Mouse (Mus musculus) liver, adult 2 months (tissue): Measurements from ENCODE around the gene Gspt2. TPM values are rescaled to one million over a fixed set of nuclear protein-coding genes. Genes with fewer than 3 reads are reported as not detected.

Experiments used
- DNase-seq: peaks from one replicate; pipeline ENCODE4 v3.0.0-alpha.2; 2011; ENCODE audit warnings: low read depth, low spot score; ENCODE audit errors: extremely low read depth
- H3K27ac ChIP-seq: fragments of 200-500 bp; replicated peaks from 2 replicates; pipeline ENCODE4 v1.5.1; 2012; ENCODE audit warnings: low read depth, mild to moderate bottlenecking, control low read depth, inconsistent platforms, low read length; ENCODE audit not compliant: insufficient read depth
- H3K27me3 ChIP-seq: fragments of 200-500 bp; 2 replicates; pipeline ENCODE4 v1.6.1; 2012; ENCODE audit warnings: mild to moderate bottlenecking, moderate library complexity, low read length, inconsistent platforms; ENCODE audit not compliant: control insufficient read depth, insufficient read depth
- H3K36me3 ChIP-seq: fragments of 200-500 bp; 2 replicates; pipeline ENCODE4 v1.6.1; 2012; ENCODE audit warnings: low read length, inconsistent platforms; ENCODE audit not compliant: control insufficient read depth, insufficient read depth
- H3K4me1 ChIP-seq: fragments of 200-500 bp; 2 replicates; pipeline ENCODE4 v1.6.1; 2011; ENCODE audit warnings: low read length; ENCODE audit not compliant: control insufficient read depth, insufficient read depth
- H3K4me3 ChIP-seq: fragments of 200-500 bp; 2 replicates; pipeline ENCODE4 v1.5.1; 2011; ENCODE audit warnings: low read depth, mild to moderate bottlenecking, control low read depth, low read length, moderate library complexity; ENCODE audit not compliant: insufficient read depth
- H3K79me2 ChIP-seq: fragments of 200-500 bp; 2 replicates; pipeline ENCODE4 v1.6.1; 2012; ENCODE audit warnings: inconsistent platforms, mild to moderate bottlenecking, low read length, moderate library complexity; ENCODE audit not compliant: control insufficient read depth, insufficient read depth
- H3K9ac ChIP-seq: fragments of 200-500 bp; 2 replicates; pipeline ENCODE4 v1.6.1; 2012; ENCODE audit warnings: low read depth, mild to moderate bottlenecking, control low read depth, inconsistent platforms, low read length
- CTCF ChIP-seq: fragments of 200-500 bp; IDR thresholded peaks from 2 replicates; pipeline ENCODE4 v1.5.1; 2011; ENCODE audit warnings: low read depth, low read length, control low read depth
- POLR2A ChIP-seq: fragments of 200-500 bp; IDR thresholded peaks from 2 replicates; pipeline ENCODE4 v1.6.1; 2011; ENCODE audit warnings: low read length, control low read depth; ENCODE audit not compliant: insufficient read depth; ENCODE audit errors: extremely low read depth
- WGBS: fragments of 180-500 bp; shearing (Covaris S2); methylation state at CpG from one replicate; pipeline ENCODE4 v1.1.7; 2018; 5-methylcytosine and 5-hydroxymethylcytosine counted together
- polyA plus RNA-seq: library from polyadenylated mRNA; depleted of rRNA; stranded (reverse); fragments of >200 nt; gene quantifications from 2 replicates; pipeline ENCODE4 v1.2.3, GENCODE M21; 2012; rRNA removed
- total RNA-seq: library from RNA; depleted of rRNA; stranded (reverse); fragments of >200 nt; gene quantifications from 2 replicates; pipeline ENCODE4 v1.2.3, GENCODE M21; 2014; rRNA removed

Gene Gspt2
- total RNA-seq (0.65 and 0.67 TPM in 2 replicates), polyA plus RNA-seq (0.30 and 0.66 TPM in 2 replicates)

DNA sequence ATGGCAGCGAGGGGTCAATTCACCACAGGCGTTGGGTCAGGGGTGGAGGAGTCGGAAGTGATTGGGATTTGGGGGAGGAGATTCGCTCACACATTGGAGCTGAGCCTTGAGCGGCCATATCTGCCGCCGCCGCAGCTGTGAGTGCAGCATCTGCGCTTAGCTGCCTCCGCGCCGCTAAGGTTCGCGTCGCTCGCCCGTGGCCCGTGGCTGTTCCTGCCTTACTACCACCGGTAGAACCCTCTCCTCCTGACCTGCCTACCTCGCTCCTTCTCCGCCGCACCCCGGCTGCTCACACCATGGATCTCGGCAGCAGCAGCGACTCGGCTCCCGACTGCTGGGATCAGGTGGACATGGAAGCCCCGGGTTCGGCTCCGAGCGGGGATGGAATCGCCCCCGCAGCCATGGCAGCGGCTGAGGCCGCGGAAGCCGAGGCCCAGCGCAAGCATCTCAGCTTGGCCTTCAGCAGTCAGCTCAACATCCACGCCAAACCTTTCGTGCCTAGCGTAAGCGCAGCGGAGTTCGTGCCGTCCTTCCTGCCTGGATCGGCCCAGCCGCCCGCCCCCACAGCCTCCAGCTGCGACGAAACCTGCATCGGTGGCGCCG, at the start of gene Gspt2:
Gene Gspt2, plus strand, starts transcription at position 109 of the 603 bp plus-strand sequence.
- H3K27me3 ChIP-seq: no peaks in the 10 kb centered on the region

DNA sequence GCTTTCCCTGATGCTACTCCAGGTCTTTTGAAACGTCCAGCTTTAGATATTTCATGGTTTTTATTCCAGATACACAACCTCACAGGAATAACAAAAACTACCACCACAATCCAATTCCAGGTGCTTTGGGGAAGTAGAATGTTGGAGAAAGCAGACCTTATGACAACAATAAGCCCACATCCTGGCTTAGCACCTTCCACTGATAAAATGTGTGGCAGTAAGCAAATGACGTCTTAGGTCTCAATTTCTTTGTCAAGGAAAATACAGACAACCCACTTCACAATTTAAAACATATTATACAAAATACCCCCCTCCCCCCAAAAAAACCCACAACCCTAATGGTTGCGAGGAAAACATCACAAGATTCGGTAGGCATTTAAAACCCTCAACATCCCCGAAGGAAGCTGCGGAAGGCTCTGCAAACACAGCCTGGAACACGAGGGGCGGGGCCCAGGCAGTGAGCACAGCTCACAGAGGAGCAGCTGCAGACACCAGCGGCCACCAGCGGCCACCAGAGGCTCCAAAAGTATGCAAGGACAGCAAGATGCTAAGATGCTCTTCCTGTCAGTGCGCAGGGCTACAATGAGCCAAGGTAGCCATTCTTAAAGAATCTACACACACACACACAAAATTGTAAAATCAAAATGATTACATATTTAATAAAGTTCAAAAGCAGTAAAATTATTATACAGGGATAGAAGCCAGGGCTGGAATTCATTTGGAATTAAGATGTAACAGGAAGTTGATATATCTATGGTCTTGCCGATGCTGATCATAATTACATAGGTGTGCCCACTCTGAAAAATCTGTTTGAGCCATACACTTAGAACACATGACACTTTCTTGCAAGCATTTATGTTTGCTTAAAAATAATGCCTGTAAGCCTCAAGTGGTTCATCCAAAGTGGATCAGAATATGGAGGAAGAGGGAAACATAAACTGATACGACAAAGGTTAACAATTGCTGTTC, 10.8 kb upstream of the Gspt2 start:
- H3K4me3 ChIP-seq: no peak overlapping the region
- no peak overlapping the region for H3K9ac ChIP-seq
- TF ChIP-seq POLR2A: no peak
- TF ChIP-seq CTCF: peak; percentile 24; the same call in 1 of the 2 replicates
- no peak overlapping the region for H3K27ac ChIP-seq
- no peaks in the 10 kb centered on the region for H3K79me2 ChIP-seq
- no peaks in the 10 kb centered on the region for H3K36me3 ChIP-seq
- no peak for DNase-seq
- no peaks in the 10 kb centered on the region for H3K27me3 ChIP-seq
- WGBS: 19% methylated on average over 13 of the region's 13 CpGs
- no peaks in the 10 kb centered on the region for H3K4me1 ChIP-seq

More for the DNA sequence above, at the start of gene Gspt2:
- Histone ChIP-seq H3K9ac (peak within 1 kb of the TSS; percentile 61), H3K4me1 (peaks cover 2% of the 10 kb centered on the region; the same call in 1 of the 2 replicates), H3K4me3 (peak within 1 kb of the TSS; percentile 87), H3K36me3 (no peaks in the 10 kb centered on the region), H3K27ac (no peak within 1 kb of the TSS), H3K79me2 (no peaks in the 10 kb centered on the region)
- no peak for DNase-seq
- no peak for TF ChIP-seq CTCF
- no peak for TF ChIP-seq POLR2A
- under 1% methylated on average over 53 of the region's 53 CpGs for WGBS

DNA sequence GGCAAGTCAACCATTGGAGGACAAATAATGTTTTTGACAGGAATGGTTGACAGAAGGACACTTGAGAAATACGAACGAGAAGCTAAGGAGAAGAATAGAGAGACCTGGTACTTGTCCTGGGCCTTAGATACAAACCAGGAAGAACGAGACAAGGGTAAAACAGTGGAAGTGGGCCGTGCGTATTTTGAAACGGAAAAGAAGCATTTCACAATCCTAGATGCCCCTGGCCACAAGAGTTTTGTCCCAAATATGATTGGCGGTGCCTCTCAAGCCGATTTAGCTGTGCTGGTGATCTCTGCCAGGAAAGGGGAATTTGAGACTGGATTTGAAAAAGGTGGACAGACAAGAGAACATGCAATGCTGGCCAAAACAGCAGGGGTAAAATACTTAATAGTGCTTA, 1.0 kb downstream of the Gspt2 start:
- Histone ChIP-seq H3K4me1 (peaks cover 2% of the 10 kb centered on the region; the same call in 1 of the 2 replicates), H3K36me3 (no peaks in the 10 kb centered on the region), H3K27ac (no peak overlapping the region), H3K4me3 (no peak overlapping the region), H3K79me2 (no peaks in the 10 kb centered on the region), H3K9ac (no peak overlapping the region), H3K27me3 (no peaks in the 10 kb centered on the region)
- no peak for TF ChIP-seq CTCF
- TF ChIP-seq POLR2A: no peak
- DNase-seq: no peak
- 43% methylated on average over 8 of the region's 8 CpGs for WGBS

DNA sequence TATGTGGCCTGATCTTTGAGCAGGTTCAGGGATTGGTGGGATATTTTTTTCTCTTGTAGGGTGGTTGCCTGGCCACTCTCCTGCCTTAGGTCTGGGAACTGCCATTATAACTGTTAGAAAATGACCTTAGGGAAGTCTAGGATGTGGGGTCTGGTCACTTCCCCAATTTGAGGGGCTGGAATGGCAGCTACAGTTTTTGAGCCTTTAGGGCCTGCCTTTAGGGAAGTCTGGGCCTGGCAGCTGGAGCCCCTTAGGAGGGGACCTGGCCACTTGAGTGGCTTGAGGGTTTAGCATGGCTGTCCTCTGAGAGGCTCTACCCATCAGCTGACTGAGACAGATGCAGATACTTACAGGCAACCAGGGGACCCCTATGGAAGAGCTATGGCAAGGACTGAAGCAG, 12.7 kb downstream of the Gspt2 start:
- TF ChIP-seq CTCF (no peak), POLR2A (no peak)

DNA sequence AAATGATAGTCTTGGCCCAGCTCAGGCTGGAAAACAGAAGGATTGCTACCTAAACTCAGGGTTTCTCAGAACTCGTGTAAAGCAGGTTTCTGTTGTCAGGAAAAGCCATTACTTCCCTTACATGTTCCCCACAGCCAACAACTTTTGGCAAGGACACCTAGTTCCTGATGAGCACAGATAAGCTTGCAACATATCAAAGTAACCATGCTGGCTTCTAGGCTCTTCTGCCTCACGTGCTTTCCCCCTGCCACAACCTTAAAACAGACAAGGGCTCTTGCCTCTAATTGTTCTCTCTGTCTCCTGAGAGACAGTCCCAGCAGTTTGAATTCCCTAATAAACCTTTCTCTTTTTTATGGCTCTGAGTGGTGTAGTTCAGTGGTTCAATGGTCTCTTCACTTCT, 21.9 kb downstream of the Gspt2 start:
- peak; percentile 60 for DNase-seq
- no peak overlapping the region for H3K27ac ChIP-seq
- no peak for TF ChIP-seq CTCF
- no peak for TF ChIP-seq POLR2A
- H3K36me3 ChIP-seq: no peaks in the 10 kb centered on the region
- no peaks in the 10 kb centered on the region for H3K27me3 ChIP-seq
- no peak overlapping the region for H3K4me3 ChIP-seq
- no peaks in the 10 kb centered on the region for H3K79me2 ChIP-seq
- H3K9ac ChIP-seq: no peak overlapping the region
- H3K4me1 ChIP-seq: peaks cover 3% of the 10 kb centered on the region; the same call in 1 of the 2 replicates
- WGBS: 13% methylated on average over 2 of the region's 2 CpGs

More for the DNA sequence above, 12.7 kb downstream of the Gspt2 start:
- no peak for DNase-seq
- no peaks in the 10 kb centered on the region for H3K4me1 ChIP-seq
- H3K9ac ChIP-seq: no peak overlapping the region
- H3K4me3 ChIP-seq: no peak overlapping the region
- no peaks in the 10 kb centered on the region for H3K27me3 ChIP-seq
- H3K79me2 ChIP-seq: no peaks in the 10 kb centered on the region
- H3K36me3 ChIP-seq: no peaks in the 10 kb centered on the region
- no peak overlapping the region for H3K27ac ChIP-seq

DNA sequence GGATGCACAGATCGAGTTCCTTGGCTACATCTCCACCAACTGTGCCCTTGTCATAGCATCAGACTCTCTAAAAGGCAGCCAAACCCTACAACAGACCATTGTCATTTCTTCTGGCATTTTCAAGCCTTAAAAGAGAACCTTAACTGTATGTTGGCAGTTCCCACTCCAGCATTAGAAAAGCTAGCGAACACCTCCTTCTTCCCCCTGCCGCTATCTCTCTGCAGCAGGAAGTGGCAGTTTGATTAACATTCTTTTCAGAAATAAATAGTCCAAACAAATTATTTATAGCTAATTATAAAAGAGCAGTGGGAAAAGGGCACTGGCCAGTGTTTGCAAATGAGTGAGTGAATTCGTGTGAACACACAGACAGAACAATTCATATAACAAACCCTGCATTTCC, 34.9 kb downstream of the Gspt2 start:
- DNase-seq: no peak
- H3K27ac ChIP-seq: no peak overlapping the region
- H3K36me3 ChIP-seq: no peaks in the 10 kb centered on the region
- H3K9ac ChIP-seq: no peak overlapping the region
- no peaks in the 10 kb centered on the region for H3K79me2 ChIP-seq
- WGBS: 64% methylated on average over 4 of the region's 4 CpGs
- no peak overlapping the region for H3K4me3 ChIP-seq
- no peaks in the 10 kb centered on the region for H3K27me3 ChIP-seq
- no peak for TF ChIP-seq POLR2A
- no peak for TF ChIP-seq CTCF
- H3K4me1 ChIP-seq: no peaks in the 10 kb centered on the region
